Mouse (Mus musculus) thymus, adult 2 months (tissue): Measurements from ENCODE around the gene Bet1l. TPM values are rescaled to one million over a fixed set of nuclear protein-coding genes. Genes with fewer than 3 reads are reported as not detected.

Experiments used
- DNase-seq: peaks from one replicate; pipeline ENCODE4 v3.0.0; 2021
- H3K27ac ChIP-seq: fragments of 200-500 bp; 2 replicates; pipeline ENCODE4 v1.5.1; 2012; ENCODE audit warnings: low read length, control low read depth; ENCODE audit not compliant: control insufficient read depth, insufficient read depth
- H3K27me3 ChIP-seq: fragments of 200-500 bp; 2 replicates; pipeline ENCODE4 v1.6.1; 2012; ENCODE audit warnings: mild to moderate bottlenecking, low read length, moderate library complexity, mixed read lengths; ENCODE audit not compliant: control insufficient read depth, insufficient read depth
- H3K36me3 ChIP-seq: fragments of 200-500 bp; 2 replicates; pipeline ENCODE4 v1.6.1; 2012; ENCODE audit warnings: mild to moderate bottlenecking, low read length, moderate library complexity; ENCODE audit not compliant: control insufficient read depth, insufficient read depth
- H3K4me1 ChIP-seq: fragments of 200-500 bp; replicated peaks from 2 replicates; pipeline ENCODE4 v1.6.1; 2012; ENCODE audit warnings: low read length; ENCODE audit not compliant: control insufficient read depth, insufficient read depth
- H3K4me3 ChIP-seq: fragments of 200-500 bp; 2 replicates; pipeline ENCODE4 v1.5.1; 2012; ENCODE audit warnings: mild to moderate bottlenecking, low read length, control low read depth, moderate library complexity; ENCODE audit not compliant: control insufficient read depth, insufficient read depth
- CTCF ChIP-seq: fragments of 200-500 bp; IDR thresholded peaks from 2 replicates; pipeline ENCODE4 v1.5.1; 2012; ENCODE audit warnings: mild to moderate bottlenecking, control low read depth, low read length, moderate library complexity, borderline replicate concordance; ENCODE audit not compliant: control insufficient read depth, poor library complexity, insufficient read depth; ENCODE audit errors: extremely low read depth
- POLR2A ChIP-seq: fragments of 200-500 bp; IDR thresholded peaks from 2 replicates; pipeline ENCODE4 v1.6.1; 2012; ENCODE audit warnings: mild to moderate bottlenecking, low read length, control low read depth, moderate library complexity; ENCODE audit not compliant: control insufficient read depth, poor library complexity, insufficient read depth; ENCODE audit errors: extremely low read depth
- WGBS: fragments of 180-500 bp; shearing (Covaris S2); methylation state at CpG from one replicate; pipeline ENCODE4 v1.1.7; 2018; 5-methylcytosine and 5-hydroxymethylcytosine counted together
- polyA plus RNA-seq: library from polyadenylated mRNA; depleted of rRNA; stranded (reverse); fragments of >200 nt; gene quantifications from 2 replicates; pipeline ENCODE4 v1.2.3, GENCODE M21; 2012

The Bet1l gene
- polyA plus RNA-seq, 1 experiment: 31.8 TPM

DNA sequence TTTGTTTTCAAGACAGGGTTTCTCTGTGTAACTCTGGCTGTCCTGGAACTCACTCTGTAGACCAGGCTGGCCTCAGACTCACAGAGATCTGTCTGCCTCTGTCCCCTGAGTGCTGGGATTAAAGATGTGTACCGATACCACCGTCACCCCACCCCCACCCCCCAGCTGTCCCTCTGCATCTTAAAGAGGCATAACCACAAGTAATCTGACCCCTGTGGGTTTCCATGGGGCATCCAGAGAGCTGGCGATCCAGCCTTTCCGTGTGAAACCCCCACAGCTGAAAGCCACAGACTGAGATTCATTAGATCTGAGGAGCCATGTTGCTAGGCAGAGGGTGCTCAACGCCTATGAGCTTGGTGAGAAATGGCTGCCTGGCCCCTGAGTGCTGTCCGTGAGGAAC is 2.6 kb upstream of the Bet1l start:
- no peak for DNase-seq
- Histone ChIP-seq H3K27me3 (no peaks in the 10 kb centered on the region), H3K36me3 (peaks cover 39% of the 10 kb centered on the region)

DNA sequence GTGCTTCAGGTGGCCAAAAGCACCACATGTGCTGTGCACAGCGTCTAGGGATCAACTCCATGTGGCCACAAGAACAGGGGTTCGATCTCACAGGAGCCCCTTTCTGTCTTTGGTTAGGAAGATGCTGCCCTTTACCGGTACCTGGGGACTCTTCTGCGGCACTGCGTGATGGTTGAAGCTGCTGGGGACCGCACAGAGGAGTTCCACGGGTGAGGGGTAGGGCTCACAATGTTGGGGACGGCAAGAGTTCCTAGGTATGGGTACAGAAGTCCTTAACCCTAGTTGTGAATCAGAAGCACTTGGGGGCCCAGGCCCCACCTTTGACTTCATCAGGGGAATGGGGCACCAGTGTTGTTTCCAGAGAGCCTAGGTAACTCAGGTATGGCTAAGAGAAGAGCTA is 1.4 kb upstream of the Bet1l start:
- H3K4me1 ChIP-seq: peaks cover 27% of the 10 kb centered on the region
- WGBS: 89% methylated on average over 8 of the region's 8 CpGs
- H3K27me3 ChIP-seq: no peaks in the 10 kb centered on the region
- DNase-seq: no peak
- TF ChIP-seq POLR2A: no peak
- no peak for TF ChIP-seq CTCF
- H3K27ac ChIP-seq: no peak overlapping the region
- no peak overlapping the region for H3K4me3 ChIP-seq
- peaks cover 34% of the 10 kb centered on the region for H3K36me3 ChIP-seq

More for the DNA sequence above, 2.6 kb upstream of the Bet1l start:
- no peak for TF ChIP-seq CTCF
- no peak for TF ChIP-seq POLR2A
- H3K4me1 ChIP-seq: peaks cover 25% of the 10 kb centered on the region
- no peak overlapping the region for H3K27ac ChIP-seq
- WGBS: 85% methylated on average over 6 of the region's 6 CpGs
- no peak overlapping the region for H3K4me3 ChIP-seq

DNA sequence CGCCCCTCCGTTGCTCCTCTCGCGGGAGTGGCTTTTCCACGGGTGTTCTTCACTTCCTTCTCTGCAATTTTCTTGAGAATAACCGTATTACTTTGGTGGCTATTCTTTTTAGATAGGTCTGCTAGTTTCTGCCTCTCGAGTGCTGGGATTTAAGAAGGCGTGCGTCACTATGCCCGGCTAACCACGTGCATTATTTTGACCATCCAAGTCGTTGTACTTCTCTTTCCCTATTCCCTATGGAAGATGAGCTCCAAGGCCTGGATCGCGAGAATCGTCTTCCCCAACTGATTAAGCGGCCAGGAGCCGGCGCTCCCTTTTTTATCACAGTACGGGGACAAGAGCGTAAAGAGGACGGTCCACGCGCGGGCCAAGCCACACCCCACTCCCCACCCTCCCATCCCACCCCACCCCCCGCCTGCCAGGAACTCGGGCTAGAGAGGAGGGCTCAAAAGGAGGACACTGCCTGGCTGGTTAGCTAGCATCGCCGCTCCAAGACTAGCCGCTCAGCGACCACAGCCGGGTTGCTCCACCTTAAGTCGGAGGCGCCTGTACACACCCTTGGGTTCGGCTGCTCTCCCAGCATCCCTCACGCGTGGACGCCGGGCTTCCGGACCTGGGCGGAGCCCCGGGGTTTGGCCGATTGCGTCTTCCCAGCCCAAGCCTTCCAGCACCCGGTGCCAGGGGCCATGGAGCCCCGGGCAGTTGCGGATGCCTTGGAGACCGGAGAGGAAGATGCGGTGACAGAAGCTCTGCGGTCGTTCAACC is 410 bp downstream of the Bet1l start, which contains the start of gene Ric8a:
Ric8a (plus strand) TSS at position 173 of the 765 bp plus-strand sequence.
- under 1% methylated on average over 50 of the region's 50 CpGs for WGBS
- DNase-seq: peak; percentile 85
- Histone ChIP-seq H3K4me3 (peak within 1 kb of the TSS; percentile 98), H3K27me3 (no peaks in the 10 kb centered on the region), H3K27ac (peak within 1 kb of the TSS; percentile 77), H3K4me1 (peaks cover 27% of the 10 kb centered on the region), H3K36me3 (peaks cover 23% of the 10 kb centered on the region)
- peak; percentile 66 for TF ChIP-seq POLR2A
- 0 out of 2 replicates have a peak, but pooled peaks have one; percentile 36 for TF ChIP-seq CTCF

DNA sequence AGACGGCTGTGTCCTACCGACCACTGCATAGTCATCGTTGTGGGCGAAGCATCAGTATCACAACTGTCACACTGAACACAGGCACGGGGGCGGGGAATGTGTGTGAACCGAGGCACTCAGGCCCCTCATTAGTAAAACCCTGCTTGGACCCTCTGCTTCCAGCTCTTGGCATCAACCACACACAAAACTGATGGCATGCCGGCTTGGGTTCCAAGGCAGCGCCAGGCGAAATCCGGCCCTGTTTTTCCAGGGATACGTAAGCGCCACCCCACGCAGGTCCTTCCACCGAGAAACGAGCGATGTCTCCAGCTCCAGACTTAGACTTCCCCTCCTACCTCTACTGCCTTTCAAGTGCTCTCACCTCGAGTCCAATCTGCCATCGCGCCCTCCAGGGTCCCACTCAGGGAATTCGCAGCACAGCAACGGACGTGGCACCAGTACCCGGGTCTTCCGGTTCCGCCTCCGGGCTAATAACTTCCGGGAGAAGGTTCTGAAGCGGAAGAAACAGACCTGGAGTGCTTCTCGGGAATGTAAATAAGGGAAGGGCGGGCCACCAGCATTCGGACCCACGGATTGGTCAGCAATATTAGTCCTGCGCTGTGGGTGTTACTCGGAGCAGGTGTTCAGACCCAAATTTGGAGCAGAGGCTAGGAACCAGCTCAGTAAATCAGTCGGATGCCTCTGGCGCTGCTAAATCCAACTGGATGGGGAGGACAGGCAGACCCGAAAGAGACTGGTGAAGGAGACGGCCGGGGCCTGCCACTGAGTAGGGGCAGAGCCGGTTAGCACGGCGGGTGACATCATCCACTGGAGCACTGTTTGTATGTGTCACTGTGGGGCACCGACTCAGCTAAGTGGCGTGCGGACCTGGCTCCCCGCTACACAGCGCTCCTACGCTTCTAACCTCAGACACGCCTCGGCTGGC is 1.3 kb downstream of the Bet1l start, which contains the start of gene Gm45785:
Gm45785 (minus strand) TSS at position 472 of the 925 bp plus-strand sequence.
- Histone ChIP-seq H3K27me3 (no peaks in the 10 kb centered on the region), H3K36me3 (peaks cover 15% of the 10 kb centered on the region), H3K27ac (peak within 1 kb of the TSS; percentile 77), H3K4me1 (peaks cover 27% of the 10 kb centered on the region), H3K4me3 (peak within 1 kb of the TSS; percentile 98)
- peak; percentile 57 for DNase-seq
- TF ChIP-seq CTCF: no peak
- TF ChIP-seq POLR2A: peak; percentile 14
- WGBS: under 1% methylated on average over 51 of the region's 51 CpGs

DNA sequence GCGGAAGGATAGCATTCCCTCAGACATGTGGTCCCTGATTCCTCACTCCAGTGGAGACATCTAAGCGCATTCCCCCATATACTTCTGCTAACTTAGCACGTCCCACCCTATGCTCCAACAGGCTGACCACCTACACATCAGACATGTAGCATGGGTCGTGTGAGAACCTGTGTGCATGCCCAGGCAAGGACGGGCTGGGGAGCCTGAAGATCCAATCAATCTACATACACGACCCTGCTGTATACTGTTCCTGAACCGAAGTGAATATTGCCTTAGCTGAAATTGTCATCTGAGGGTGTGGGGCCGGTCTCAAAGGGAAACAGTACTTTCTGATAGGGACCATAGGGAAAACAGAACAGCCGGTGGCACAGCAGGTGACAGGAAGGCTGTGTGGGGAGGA is 2.2 kb downstream of the Bet1l start:
- H3K4me1 ChIP-seq: peaks cover 27% of the 10 kb centered on the region
- no peak overlapping the region for H3K4me3 ChIP-seq
- WGBS: 78% methylated on average over 9 of the region's 9 CpGs
- TF ChIP-seq CTCF: no peak
- no peak for TF ChIP-seq POLR2A
- H3K27me3 ChIP-seq: no peaks in the 10 kb centered on the region
- H3K27ac ChIP-seq: no peak overlapping the region
- peaks cover 8% of the 10 kb centered on the region; the same call in 1 of the 2 replicates for H3K36me3 ChIP-seq
- no peak for DNase-seq

DNA sequence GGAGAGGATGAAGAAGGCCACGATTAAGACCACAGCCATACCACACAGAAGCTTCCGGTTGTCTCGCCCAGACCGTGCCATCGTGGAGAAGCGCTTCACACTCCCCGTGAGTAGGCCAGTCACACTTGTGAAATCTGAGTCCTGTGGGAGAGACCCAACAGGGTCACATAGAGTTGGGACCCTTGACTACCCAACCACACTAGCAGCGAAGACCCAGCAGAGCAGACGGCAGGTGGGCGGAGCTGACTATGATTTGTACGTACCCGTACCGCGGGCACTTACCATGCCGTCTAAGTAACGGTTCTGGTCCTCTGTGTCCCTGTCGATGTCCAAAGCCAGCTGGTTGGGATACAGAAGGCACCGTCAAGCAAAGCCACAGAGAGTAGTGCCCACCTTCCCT is 2.9 kb downstream of the Bet1l start:
- peaks cover 27% of the 10 kb centered on the region for H3K4me1 ChIP-seq
- H3K4me3 ChIP-seq: no peak overlapping the region
- 95% methylated on average over 18 of the region's 18 CpGs for whole genome bisulfite sequencing
- TF ChIP-seq CTCF (no peak), POLR2A (no peak)
- peaks cover 7% of the 10 kb centered on the region; the same call in 1 of the 2 replicates for H3K36me3 ChIP-seq
- no peak for DNase-seq
- H3K27ac ChIP-seq: no peak overlapping the region
- H3K27me3 ChIP-seq: no peaks in the 10 kb centered on the region
